Mouse (Mus musculus) liver, adult 2 months (tissue): Measurements from ENCODE around the gene Ulk4.
A peak's percentile ranks its signal among the peaks of the same experiment; 100 is the strongest.

ENCODE experiments used
- CTCF ChIP-seq: fragments of 200-500 bp; IDR thresholded peaks from 2 replicates; pipeline ENCODE4 v1.5.1; 2011; ENCODE audit warnings: low read depth, low read length, control low read depth
- POLR2A ChIP-seq: fragments of 200-500 bp; IDR thresholded peaks from 2 replicates; pipeline ENCODE4 v1.6.1; 2011; ENCODE audit warnings: low read length, control low read depth; ENCODE audit not compliant: insufficient read depth; ENCODE audit errors: extremely low read depth

DNA sequence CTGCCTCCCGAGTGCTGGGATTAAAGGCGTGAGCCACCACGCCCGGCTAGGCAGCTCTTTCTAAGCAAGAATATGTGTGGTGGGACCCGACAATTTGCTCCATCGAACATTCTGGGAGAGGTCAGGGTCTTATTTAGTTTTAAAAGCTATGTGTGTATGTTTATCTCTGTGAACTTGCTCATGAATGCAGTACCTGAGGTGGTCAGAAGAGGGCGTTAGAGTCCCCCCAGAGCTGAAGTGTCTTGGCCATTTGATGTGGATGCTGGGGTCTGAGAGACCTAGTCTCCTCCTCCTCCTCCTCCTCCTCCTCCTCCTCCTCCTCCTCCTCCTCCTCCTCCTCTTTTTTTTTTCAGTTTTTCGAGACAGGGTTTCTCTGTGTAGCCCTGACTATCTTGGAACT lies 25.5 kb upstream of the Ulk4 start:
- peak; percentile 43; the same call in 1 of the 2 replicates for TF ChIP-seq CTCF
- TF ChIP-seq POLR2A: no peak
